Mouse (Mus musculus): ENCODE measurements around the gene Rab9. TPM values are rescaled to one million over a fixed set of nuclear protein-coding genes. Genes with fewer than 3 reads are reported as not detected.
"Not testable (repeated sequence)": the region's sequence is repeated elsewhere in the genome, so short reads cannot be mapped to it uniquely, and the experiment has no call there.

The Rab9 gene
- 55.7 and 63.3 TPM in 2 replicates for polyA plus RNA-seq (2014; fragmentation: Nextera tagmentation; extraction: Ambion mirVana)

DNA sequence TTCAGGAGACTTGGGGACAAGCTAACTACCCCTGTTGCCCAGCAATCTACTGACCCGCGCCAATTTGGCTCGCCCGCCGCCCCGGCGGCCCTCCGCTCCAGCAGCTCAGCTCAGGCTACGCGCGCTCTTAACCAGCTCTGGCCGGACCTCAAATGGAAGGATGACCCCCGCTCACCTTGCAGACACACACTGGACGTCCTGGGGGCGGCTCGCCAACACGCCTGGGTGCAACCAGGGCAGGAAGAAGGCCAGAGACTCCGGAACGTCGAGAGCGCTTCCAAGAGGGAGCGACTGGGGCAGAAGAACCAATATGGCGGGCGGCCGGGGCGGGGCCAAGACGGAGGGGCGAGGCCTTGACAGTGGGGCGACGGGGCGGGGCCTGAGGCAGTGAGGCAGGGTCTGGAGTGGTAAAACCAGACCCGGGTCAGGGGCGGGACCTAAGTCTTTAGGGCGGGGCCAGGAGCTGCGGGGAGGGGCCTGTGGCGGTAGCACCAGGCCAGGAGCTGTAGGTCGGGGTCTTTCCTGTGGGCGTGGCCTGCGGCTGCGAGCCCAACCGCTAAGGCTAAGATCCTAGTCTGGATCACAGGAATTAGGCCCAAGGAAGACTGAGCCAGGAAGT lies at the start of gene Rab9:
Gene Rab9, minus strand, starts transcription at position 503 of the 619 bp plus-strand sequence.
- DNase-seq (ENCODE audit: low spot score) (peak; percentile 96), ATAC-seq (ENCODE audit: low read depth) (peak; percentile 99)
- Histone ChIP-seq H3K4me3 (ENCODE audit: low read depth, low read length) (peak within 1 kb of the TSS; percentile 62), H3K9me3 (ENCODE audit: control insufficient read depth, low read length) (no peaks in the 10 kb centered on the region), H3K4me2 (ENCODE audit: low read depth, low read length) (peak within 1 kb of the TSS; percentile 56), H3K9ac (ENCODE audit: low read depth, low read length) (peak within 1 kb of the TSS; percentile 78), H3K27me3 (replicated peaks; ENCODE audit: control insufficient read depth, insufficient read depth, low read length) (0 out of 2 replicates have a peak, but pooled peaks cover 5% of the 10 kb centered on the region), H3K36me3 (ENCODE audit: control insufficient read depth, insufficient read depth, low read length) (no peaks in the 10 kb centered on the region), H3K27ac (replicated peaks; ENCODE audit: low read depth, low read length) (peak within 1 kb of the TSS; percentile 84), H3K4me1 (ENCODE audit: control insufficient read depth, insufficient read depth, low read length) (no peaks in the 10 kb centered on the region)
- 20% methylated on average over 32 of the region's 41 CpGs for WGBS

DNA sequence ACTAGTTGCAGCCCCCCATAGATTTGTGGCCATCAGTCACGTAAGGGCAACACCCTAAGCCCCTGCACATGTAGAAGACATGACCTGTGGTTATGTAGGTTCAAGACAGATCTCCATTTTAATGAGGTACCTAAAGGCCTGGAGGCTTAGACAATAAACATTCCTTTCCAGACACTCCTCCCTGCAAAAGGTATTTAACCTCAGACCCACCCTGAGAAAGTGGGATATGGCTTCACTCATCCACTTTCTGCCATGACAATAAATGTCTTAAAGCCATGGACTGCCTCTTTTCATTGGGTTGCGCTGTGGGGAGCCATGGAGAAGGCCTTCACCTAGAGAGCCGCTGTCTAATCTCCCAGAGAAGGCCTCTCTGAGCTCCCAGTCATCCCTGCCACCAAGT lies 48.5 kb upstream of the Rab9 start:
- 87% methylated on average over 3 of the region's 3 CpGs for WGBS
- ATAC-seq (ENCODE audit: low read depth): no peak

DNA sequence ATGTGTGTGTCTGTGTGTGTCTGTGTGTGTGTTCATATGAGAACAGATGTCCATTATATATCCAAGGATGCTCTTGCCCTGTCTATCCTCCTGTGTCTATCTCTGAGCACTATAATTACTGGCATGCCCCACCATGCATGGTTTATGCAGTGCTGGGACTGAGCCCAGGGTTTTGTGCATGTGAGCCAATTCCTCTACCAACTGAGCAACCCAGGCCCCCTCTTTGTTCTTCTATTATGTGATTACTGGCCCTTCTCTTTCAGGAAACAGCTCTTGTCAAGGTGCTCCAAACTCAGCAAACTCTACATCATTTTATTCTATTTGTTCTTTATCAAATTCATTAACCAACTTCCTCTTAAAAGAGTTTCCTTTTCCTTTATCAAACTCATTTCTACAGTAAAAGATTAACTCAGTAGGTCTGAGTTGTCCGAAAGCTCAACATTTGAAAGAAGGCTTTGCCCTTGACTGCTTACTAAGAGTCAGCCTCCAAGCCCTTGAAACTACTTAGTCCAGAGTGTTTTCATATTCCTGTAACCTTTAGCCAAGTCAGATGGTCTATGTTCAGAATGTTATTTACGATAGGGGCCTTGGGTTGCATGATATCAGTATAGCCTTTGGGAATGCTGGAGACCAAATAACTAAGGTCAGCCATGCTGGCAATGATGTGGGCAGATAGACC lies 46.1 kb upstream of the Rab9 start:
- H3K4me1 ChIP-seq (ENCODE audit: control insufficient read depth, insufficient read depth, low read length): no peaks in the 10 kb centered on the region
- H3K9me3 ChIP-seq (ENCODE audit: control insufficient read depth, low read length): no peaks in the 10 kb centered on the region
- no peak overlapping the region for H3K4me3 ChIP-seq (ENCODE audit: low read depth, low read length)
- no peak overlapping the region for H3K27ac ChIP-seq (replicated peaks; ENCODE audit: low read depth, low read length)
- H3K9ac ChIP-seq (ENCODE audit: low read depth, low read length): no peak overlapping the region
- H3K27me3 ChIP-seq (replicated peaks; ENCODE audit: control insufficient read depth, insufficient read depth, low read length): no peaks in the 10 kb centered on the region; the same call in 1 of the 2 replicates
- ATAC-seq (ENCODE audit: low read depth) (no peak), DNase-seq (ENCODE audit: low spot score) (no peak)
- 88% methylated on average over 2 of the region's 2 CpGs for WGBS
- H3K36me3 ChIP-seq (ENCODE audit: control insufficient read depth, insufficient read depth, low read length): no peaks in the 10 kb centered on the region
- H3K4me2 ChIP-seq (ENCODE audit: low read depth, low read length): no peak overlapping the region

More for the DNA sequence above, 48.5 kb upstream of the Rab9 start:
- Histone ChIP-seq H3K9ac (ENCODE audit: low read depth, low read length) (no peak overlapping the region), H3K36me3 (ENCODE audit: control insufficient read depth, insufficient read depth, low read length) (no peaks in the 10 kb centered on the region), H3K4me1 (ENCODE audit: control insufficient read depth, insufficient read depth, low read length) (no peaks in the 10 kb centered on the region), H3K27ac (replicated peaks; ENCODE audit: low read depth, low read length) (no peak overlapping the region), H3K4me2 (ENCODE audit: low read depth, low read length) (no peak overlapping the region), H3K9me3 (ENCODE audit: control insufficient read depth, low read length) (no peaks in the 10 kb centered on the region), H3K4me3 (ENCODE audit: low read depth, low read length) (no peak overlapping the region), H3K27me3 (replicated peaks; ENCODE audit: control insufficient read depth, insufficient read depth, low read length) (peaks cover 8% of the 10 kb centered on the region)
- no peak for DNase-seq (ENCODE audit: low spot score)

DNA sequence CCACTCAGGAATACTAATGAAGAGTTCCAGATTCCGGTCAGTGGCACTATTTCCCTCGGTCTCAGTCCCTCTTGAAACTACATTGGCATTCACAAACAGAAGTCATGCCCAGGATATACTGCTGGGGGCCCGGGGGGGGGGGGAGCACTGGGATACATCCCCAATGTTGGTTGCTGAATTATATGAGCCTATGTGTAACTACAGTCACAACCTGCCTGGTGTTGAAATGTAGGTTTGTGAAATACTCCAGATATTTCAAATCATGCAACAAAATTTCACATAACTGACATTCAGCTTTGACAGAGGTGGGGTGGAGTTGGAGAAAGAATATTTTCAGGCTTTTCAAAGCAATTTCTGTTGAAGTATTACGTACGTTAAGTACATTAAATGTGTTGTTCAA lies 41.1 kb upstream of the Rab9 start:
- H3K4me3 ChIP-seq (ENCODE audit: low read depth, low read length): no peak overlapping the region
- DNase-seq (ENCODE audit: low spot score): no peak
- H3K9me3 ChIP-seq (ENCODE audit: control insufficient read depth, low read length): no peaks in the 10 kb centered on the region
- H3K27me3 ChIP-seq (replicated peaks; ENCODE audit: control insufficient read depth, insufficient read depth, low read length): no peaks in the 10 kb centered on the region; the same call in 1 of the 2 replicates
- no peaks in the 10 kb centered on the region for H3K36me3 ChIP-seq (ENCODE audit: control insufficient read depth, insufficient read depth, low read length)
- no peaks in the 10 kb centered on the region for H3K4me1 ChIP-seq (ENCODE audit: control insufficient read depth, insufficient read depth, low read length)
- no peak overlapping the region for H3K9ac ChIP-seq (ENCODE audit: low read depth, low read length)
- WGBS: 90% methylated on average over 5 of the region's 5 CpGs
- no peak overlapping the region for H3K4me2 ChIP-seq (ENCODE audit: low read depth, low read length)
- H3K27ac ChIP-seq (replicated peaks; ENCODE audit: low read depth, low read length): no peak overlapping the region
- no peak for ATAC-seq (ENCODE audit: low read depth)

DNA sequence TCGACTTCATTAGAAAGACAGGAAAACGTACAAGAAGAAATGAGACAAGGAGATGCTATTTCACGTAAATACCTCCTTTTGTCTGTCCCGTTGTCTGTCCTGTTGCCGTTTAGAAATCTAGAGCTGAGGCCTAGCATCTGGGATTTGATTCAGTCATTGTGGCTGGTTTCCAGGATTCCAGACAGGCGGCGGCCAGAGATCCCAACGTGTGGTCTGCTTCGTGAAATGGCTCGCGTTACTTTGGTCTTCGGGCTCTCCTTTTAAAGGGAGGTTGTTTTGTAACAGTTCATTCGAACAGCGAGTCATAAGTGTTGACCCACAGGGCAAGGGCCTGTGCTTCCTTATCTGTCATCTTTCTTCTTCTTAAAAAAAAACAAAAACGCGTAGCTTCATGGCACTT lies 38.7 kb upstream of the Rab9 start, which contains the start of gene Tceanc:
Gene Tceanc, minus strand, starts transcription at position 223 of the 400 bp plus-strand sequence.
- no peak within 1 kb of the TSS; the same call in 1 of the 2 replicates for H3K27ac ChIP-seq (replicated peaks; ENCODE audit: low read depth, low read length)
- H3K4me2 ChIP-seq (ENCODE audit: low read depth, low read length): no peak within 1 kb of the TSS
- no peaks in the 10 kb centered on the region for H3K9me3 ChIP-seq (ENCODE audit: control insufficient read depth, low read length)
- ATAC-seq (ENCODE audit: low read depth) (no peak), DNase-seq (ENCODE audit: low spot score) (peak; percentile 47)
- no peaks in the 10 kb centered on the region for H3K4me1 ChIP-seq (ENCODE audit: control insufficient read depth, insufficient read depth, low read length)
- no peaks in the 10 kb centered on the region for H3K36me3 ChIP-seq (ENCODE audit: control insufficient read depth, insufficient read depth, low read length)
- H3K27me3 ChIP-seq (replicated peaks; ENCODE audit: control insufficient read depth, insufficient read depth, low read length): no peaks in the 10 kb centered on the region; the same call in none of the 2 replicates
- 57% methylated on average over 16 of the region's 16 CpGs for WGBS
- H3K4me3 ChIP-seq (ENCODE audit: low read depth, low read length): no peak within 1 kb of the TSS
- no peak within 1 kb of the TSS for H3K9ac ChIP-seq (ENCODE audit: low read depth, low read length)

DNA sequence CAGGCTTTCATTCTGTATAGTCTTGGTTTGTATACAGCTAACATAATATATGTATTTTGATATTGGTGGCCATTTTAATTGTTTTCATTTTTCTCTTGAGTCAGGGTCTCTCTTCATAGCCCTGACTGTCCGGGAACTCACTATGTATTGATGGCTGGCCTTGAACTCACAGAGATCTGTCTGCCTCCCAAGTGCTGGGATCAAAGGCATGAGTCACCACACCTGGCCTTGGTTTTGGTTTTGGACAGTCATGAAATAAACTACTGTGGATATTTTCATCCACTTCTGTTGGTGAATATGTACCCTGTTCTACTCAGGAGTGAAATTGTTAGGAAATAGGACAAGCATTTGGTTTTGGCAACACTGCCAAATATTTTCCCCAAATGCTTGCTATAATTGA lies 37.0 kb upstream of the Rab9 start:
- Histone ChIP-seq H3K27me3 (replicated peaks; ENCODE audit: control insufficient read depth, insufficient read depth, low read length) (no peaks in the 10 kb centered on the region; the same call in none of the 2 replicates), H3K4me2 (ENCODE audit: low read depth, low read length) (no peak overlapping the region), H3K36me3 (ENCODE audit: control insufficient read depth, insufficient read depth, low read length) (no peaks in the 10 kb centered on the region), H3K27ac (replicated peaks; ENCODE audit: low read depth, low read length) (no peak overlapping the region), H3K4me3 (ENCODE audit: low read depth, low read length) (no peak overlapping the region), H3K9ac (ENCODE audit: low read depth, low read length) (no peak overlapping the region), H3K4me1 (ENCODE audit: control insufficient read depth, insufficient read depth, low read length) (no peaks in the 10 kb centered on the region), H3K9me3 (ENCODE audit: control insufficient read depth, low read length) (no peaks in the 10 kb centered on the region)
- ATAC-seq (ENCODE audit: low read depth): no peak
- 81% methylated on average over 1 of the region's 1 CpGs for WGBS
- DNase-seq (ENCODE audit: low spot score): no peak

DNA sequence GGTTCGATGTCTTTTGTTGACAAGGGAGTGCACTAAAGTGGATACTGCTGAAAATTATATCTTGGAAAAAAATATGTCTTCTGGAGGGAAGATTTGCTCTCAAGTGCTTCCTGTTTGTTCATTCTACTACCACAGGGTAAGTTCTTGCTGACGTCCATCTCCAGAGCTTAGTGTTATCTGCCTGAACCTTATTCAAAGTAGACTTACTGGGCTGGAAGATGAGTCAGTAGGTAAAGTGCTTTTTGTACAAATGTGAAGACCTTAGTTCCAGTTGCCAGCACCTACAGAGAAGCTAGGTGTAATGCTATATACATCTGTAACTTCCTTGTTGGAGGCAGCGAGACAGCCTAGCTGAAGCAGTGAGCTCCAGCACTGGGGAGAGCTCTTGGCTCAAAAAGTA lies 36.3 kb upstream of the Rab9 start:
- H3K4me3 ChIP-seq (ENCODE audit: low read depth, low read length): no peak overlapping the region
- ATAC-seq (ENCODE audit: low read depth) (no peak), DNase-seq (ENCODE audit: low spot score) (no peak)
- no peak overlapping the region for H3K4me2 ChIP-seq (ENCODE audit: low read depth, low read length)
- H3K27me3 ChIP-seq (replicated peaks; ENCODE audit: control insufficient read depth, insufficient read depth, low read length): no peaks in the 10 kb centered on the region; the same call in none of the 2 replicates
- H3K9ac ChIP-seq (ENCODE audit: low read depth, low read length): no peak overlapping the region
- no peaks in the 10 kb centered on the region for H3K36me3 ChIP-seq (ENCODE audit: control insufficient read depth, insufficient read depth, low read length)
- H3K4me1 ChIP-seq (ENCODE audit: control insufficient read depth, insufficient read depth, low read length): no peaks in the 10 kb centered on the region
- 89% methylated on average over 3 of the region's 3 CpGs for WGBS
- no peaks in the 10 kb centered on the region for H3K9me3 ChIP-seq (ENCODE audit: control insufficient read depth, low read length)
- no peak overlapping the region for H3K27ac ChIP-seq (replicated peaks; ENCODE audit: low read depth, low read length)

DNA sequence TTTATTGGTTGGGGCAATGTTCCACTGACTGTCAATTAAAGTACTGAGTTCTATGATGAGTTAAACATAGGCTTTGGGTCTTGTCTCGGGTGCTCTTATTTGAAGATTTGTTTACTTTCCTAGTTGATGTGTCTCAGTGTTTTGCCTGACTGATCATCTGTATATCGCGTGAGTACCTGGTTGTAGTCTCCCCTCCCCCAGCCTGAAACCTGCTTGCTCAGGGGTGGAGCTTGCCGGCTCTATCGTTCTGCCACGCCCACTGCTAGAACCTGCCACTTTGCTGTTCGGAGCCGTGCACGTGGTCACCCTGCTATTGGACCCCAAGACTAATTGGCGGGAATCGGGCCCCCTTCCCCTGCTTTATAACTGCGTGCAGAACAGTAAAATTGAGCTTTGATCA lies 34.4 kb upstream of the Rab9 start:
- H3K4me3 ChIP-seq (ENCODE audit: low read depth, low read length); ATAC-seq (ENCODE audit: low read depth); H3K4me1 ChIP-seq (ENCODE audit: control insufficient read depth, insufficient read depth, low read length); H3K36me3 ChIP-seq (ENCODE audit: control insufficient read depth, insufficient read depth, low read length); H3K27me3 ChIP-seq (replicated peaks; ENCODE audit: control insufficient read depth, insufficient read depth, low read length); H3K9me3 ChIP-seq (ENCODE audit: control insufficient read depth, low read length); H3K27ac ChIP-seq (replicated peaks; ENCODE audit: low read depth, low read length); H3K9ac ChIP-seq (ENCODE audit: low read depth, low read length): not testable (repeated sequence)
- H3K4me2 ChIP-seq (ENCODE audit: low read depth, low read length): peak overlapping the region; percentile 24
- 23% methylated on average over 11 of the region's 12 CpGs for WGBS
- peak; percentile 26 for DNase-seq (ENCODE audit: low spot score)

Data from embryonic facial prominence, embryonic 14.5 days (tissue).